Mouse (Mus musculus) layer of hippocampus, adult 9-11 months (tissue): ENCODE measurements at regions not wholly inside any gene's neighbourhood (a gene's known extent, or its start where the extent isn't known, plus 50 kb on each side); places are given as distances from the start of the nearest gene placed in this dataset.
A peak's percentile ranks its signal among the peaks of the same experiment; 100 is the strongest.

ENCODE experiments used
- DNase-seq: peaks from one replicate; pipeline ENCODE4 v3.0.0; 2022

DNA sequence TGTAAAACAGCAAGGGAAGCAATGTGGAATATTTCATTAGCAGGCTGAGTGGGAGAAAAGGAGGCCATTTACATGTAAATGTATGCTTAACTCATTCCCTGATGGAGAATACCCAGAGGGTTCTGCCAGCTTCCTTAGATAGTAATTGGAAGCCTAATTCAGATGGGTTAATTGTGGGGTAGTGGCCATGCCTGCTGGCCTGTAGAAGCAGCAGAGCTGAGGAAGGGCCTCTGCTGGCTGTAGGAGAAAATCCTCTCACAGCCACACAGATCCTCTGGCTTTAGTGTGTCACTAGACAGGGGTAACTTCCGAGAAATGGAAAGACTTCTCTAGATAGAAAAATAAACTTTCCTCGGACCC, 1588.7 kb upstream of the Got2 start:
- no peak for DNase-seq

DNA sequence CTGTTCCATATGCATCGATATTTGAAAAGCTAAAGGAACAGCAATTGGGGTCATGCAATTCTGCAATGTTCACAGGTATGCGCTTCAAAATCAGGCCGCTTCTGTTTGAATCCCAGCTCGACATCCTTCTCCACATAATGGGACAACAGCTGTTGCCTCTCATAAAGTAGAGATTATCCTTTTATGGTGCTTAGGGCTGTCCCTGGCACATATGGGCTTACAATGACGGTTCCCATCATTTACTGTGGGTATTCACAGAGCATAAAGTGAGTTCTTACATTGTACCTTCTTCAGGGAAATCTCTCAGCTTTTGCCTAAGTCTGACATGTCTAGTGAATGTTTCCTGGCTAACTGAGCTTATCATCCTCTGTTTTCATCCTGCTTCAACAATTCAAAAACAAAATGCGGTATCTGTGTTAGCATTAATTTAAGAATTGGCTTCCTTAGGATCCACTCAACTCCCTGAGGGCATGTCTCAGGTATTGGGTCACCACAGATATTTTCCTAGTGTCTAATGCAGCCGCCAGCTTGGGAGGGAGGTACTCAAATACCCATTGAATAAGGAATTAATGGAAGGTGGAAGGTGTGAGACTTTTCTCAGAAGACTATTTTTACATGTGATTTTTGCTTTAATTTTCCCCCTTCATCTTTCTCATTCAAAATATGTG, 1588.2 kb upstream of the Got2 start:
- no peak for DNase-seq

DNA sequence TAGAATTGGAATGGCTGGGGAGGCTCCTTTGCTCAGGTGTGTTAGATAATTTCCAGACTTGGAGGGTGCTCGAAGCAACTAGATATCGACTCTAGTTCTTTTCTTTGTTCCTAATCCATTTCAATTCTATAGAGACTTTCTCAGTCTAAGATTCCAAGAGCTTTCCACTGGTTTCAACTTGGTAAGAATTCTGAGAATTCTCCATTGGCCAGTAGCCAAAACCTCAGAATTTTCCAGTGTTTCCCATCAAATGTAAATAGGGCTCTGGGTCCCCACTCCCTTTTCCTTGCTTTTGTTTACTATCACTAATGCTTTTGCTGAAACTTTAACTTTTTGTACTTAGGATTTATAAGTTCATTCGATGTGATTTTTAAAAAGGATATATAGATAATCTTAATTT, 1585.0 kb upstream of the Got2 start:
- no peak for DNase-seq

DNA sequence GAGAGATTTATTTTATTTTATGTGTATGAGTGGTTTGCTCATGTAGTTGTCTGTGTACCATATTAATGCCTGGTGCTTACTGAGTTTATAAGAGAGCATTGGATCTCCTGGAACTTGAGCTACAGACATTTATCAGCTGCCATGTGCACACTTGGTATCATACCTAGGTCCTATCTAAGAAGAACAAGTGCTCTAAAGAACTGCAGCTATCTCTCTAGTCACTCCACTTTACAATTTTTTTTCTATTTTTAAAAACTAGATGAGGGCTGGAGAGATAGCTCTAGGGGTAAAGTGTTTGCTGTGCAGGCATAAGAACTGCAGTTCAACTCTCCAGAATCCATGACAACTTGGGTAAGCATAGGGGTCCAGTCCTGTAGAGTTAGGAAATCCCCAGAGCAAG, 1573.1 kb upstream of the Got2 start:
- DNase-seq, result no peak

DNA sequence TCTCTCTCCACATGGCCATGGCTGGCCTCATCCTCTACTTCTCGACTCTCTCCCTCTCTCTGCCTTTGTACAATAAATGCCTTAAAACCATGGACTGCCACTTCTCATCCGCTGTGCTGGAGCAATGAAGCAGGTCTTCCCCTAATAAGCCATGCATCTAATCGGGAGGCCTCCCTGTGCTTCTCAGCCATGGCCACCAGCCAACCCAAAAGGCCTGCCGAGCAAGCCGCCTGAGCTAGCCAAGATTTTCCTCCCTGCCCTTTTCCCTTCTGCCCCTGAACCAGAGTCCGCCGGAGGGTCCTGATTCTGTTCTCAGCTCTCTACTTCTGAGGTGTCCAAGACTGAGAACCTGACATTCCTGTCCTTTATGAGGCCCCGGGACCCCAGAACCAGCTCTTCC, 1559.3 kb upstream of the Got2 start:
- DNase-seq, result no peak

DNA sequence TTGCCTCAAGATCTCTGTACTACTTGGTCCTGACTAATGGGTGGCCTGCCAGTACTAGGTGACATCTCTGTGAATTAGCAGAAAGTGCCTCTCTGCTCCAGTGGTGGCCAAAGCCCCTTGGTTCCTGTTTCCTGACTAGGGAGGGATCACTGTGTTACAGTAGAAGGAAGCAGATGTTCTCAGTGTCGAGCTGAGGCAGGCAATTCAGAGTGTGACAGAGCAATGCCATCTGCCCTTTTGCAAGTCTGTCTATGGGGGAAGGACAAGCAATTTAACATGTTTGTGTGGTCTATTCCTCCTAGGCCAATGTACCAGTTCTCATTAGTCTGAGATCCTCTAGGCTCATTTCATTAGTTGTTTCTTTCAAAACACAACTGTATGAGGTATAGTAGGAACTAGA, 1553.1 kb upstream of the Got2 start:
- DNase-seq, result no peak

DNA sequence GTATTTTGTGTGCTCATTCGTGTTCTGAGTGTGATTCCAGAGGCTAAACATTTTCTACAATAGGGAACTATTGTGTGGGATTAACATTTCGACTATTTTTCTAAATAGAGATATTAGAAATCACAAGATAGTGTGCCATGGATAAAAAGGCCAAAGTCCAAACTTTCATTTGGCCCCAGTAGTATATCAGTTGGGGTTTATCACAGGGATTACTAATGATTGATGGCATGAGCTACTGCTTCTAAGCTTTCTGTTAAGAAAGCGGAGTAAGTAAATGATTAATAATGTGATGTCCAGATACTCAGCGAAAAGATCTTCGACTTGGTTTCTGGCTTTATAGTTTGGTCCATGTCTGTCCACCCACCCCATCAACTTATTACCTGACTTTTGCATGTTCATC, 1545.2 kb upstream of the Got2 start:
- no peak for DNase-seq

DNA sequence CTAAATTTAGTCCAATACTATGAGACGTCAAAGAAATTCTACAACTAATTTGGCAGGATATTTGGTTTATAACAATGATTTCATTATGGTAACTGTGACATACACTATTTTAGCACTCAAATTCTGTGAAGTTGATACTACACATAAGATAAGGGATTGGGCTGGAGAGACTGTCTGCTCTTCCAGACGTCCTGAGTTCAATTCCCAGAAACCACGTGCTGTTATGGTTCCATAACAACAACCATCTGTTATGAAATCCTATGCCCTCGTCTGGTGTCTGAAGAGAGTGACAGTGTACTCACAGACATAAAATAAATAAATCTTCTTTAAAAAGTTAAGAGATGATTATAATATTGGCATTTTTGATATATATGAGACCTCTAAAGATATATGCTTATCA, 1543.1 kb upstream of the Got2 start:
- DNase-seq, result no peak

DNA sequence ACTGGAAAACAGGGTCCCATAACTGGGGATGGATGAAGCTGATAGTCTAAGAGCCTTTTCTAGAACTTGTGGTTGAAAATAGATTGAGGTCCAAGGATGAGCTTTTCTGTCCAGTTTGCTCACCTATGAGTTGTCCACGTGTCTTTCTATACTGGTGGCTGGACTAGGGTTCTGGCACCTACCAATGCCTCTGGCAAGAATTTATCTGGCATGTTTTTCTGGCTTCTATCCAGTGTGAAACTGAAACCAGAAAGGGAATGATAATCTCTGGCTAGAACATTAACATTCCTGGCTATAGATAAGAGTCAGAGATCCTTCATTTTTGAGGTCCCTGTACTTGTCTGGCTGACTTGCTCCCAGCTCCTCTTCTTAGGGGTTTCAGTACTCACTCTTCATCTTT, 1534.0 kb upstream of the Got2 start:
- DNase-seq, result no peak

DNA sequence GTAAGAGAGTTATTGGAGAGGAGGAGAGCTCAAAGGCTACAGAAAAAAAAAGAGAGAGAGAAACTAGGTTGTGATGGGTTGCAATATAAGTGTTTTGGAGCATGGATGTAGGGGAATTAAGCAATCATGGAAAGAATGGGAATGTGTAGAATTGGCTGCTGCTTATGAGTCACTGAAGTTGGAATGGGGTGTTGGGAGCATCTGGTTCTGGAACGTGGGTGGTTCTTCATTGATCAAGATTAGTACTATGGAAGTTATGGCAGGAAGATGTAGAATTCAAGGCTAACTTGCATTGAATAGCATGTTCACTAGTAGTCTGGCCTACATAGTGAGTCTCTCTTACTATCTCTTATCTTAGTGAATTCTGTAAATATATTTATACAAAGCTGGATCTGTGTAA, 1526.4 kb upstream of the Got2 start:
- peak; percentile 11 for DNase-seq

DNA sequence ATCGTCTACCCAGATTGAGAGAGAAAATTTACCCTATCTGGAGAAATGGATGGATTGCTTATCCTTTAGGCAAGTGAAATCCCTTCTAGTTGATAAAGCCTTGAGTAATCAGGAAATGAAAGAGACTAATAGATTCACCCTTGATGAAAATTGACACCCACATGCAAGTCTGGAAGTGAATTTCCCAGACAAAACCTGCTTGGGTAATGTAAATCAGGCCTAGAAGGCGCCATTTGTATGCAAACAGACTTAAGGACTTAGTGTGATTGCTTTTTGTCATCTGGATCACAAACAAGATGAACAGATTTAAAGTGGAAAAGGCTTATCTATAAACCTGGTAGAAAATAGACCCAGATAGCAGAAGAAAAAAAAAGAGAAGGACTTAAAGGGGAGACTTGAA, 1515.0 kb upstream of the Got2 start:
- DNase-seq, result no peak

DNA sequence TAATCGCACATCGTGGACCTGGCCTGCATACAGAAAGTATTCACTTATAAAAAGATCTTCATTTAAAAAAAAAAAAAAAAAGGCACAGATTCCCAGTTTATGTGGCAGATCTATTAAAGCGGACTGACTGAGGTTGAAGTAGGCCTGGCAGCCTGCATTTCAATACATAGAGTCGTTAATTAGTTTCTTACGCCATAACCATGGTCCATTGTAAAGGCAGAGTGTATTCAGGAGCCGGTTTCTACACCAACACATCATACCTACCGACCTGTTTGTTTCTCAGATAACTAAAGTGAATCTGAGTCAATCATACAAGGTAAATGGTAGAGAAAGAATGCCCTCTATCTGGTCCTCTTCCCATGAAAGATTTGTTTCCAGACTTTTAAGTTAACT, 1509.0 kb upstream of the Got2 start:
- no peak for DNase-seq

DNA sequence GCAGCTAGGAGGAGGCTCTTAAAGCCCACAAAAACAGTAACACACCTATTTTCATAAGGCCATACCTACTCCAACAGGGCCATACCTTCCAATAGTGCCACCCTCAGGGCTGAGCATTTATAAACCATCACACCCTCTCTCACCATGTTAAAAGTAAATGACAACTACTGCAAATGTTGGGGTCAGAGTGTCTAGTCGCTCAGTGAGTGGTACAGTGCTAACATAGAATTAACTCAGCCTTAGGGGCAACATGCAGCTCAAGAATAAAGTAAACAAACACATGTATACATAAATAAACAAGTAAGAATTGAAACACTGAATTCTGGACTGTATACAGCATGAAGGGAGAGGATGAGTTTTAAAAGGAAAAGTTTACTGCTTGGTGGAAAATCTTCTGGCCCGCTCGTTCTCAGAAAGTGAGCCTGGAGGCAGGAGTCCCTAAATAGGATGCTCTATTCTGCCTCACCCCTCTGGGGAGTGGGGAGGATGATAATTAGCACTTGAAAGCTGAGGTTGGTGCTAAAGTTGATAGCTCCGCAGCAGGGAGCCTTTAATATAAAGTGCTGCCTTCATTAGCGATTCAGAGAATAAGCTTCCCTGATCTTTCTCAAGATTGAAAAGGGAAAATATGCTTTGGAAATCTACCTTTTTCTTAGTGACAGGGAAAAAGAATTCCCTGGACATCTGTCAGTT, 1508.4 kb upstream of the Got2 start:
- DNase-seq, result no peak

DNA sequence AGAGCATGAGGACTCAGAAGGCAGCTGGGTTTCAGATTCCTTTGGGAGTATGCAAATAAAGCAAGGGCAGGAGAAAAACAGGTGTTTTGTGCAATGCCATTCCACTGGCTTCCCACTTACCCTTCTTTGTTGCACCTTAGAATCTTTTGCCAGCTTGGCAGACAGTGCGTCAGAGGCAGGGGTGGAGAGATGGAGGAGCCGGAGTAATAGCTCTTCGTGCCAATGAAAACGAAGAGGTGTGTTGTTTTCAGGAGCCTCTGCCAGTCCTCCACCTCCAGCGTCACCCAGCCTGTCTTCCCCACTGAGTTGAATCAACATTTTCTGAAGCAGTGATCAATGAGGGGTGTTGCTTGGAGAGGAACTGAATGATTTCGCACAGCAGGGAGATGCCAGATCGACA, 1501.3 kb upstream of the Got2 start:
- peak; percentile 40 for DNase-seq

DNA sequence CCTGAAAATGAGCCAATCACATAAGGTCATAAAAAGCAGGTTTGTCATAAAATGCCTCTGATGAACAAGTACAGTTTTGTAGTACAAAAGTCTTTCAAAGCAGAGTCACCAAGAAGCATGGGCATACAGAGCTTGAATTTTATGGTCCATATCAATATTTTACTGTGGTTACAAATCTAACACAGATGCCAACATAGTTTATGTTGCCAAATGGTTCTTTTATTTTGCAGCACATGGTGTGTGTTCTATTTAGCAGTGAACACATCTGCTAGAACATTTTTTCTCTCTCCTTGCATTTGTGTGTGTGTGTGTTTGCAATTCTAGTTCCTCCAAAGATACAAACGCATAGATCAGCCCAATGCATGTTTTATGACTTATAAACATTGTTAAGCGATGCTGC, 1500.8 kb upstream of the Got2 start:
- DNase-seq, result peak; percentile 28

DNA sequence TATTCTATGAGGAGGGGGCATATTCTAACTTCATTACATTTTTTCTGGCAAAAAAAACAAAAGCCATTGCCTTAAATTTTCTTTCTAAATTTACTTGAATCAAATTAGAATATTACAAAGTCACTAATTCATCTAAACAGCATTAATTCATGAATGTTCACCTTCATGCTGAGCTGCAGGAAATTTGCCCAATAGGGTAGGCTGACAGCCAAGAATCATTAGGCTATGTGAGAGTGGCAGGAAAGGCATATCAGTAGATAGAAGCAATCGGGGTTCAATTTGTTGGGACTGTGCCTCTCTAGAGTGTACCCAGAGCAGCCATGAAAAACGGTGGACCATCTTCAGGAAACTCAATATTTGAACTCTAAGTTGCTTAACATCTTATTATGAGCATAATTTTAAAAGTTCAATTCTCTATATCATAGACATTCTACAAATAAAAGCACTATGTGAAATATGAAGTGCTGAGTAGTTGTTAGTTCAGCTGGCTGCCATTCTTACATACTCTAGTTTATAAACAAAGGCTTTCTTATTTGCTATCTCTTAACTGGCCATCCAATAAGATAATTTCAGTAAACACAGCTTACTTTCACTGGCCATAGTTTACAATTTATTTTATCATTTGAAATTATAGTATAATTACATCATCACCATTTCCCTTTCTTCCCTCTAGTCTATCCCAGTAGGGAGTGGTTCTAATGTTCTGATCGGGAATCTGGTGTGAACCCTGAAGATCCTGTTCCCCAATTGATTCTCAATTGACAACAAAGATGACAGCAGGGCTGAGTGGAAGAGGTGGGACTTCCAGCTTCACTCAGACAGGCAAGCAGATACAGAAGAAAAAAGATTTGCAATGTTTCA, 1486.8 kb upstream of the Got2 start:
- DNase-seq, result no peak

DNA sequence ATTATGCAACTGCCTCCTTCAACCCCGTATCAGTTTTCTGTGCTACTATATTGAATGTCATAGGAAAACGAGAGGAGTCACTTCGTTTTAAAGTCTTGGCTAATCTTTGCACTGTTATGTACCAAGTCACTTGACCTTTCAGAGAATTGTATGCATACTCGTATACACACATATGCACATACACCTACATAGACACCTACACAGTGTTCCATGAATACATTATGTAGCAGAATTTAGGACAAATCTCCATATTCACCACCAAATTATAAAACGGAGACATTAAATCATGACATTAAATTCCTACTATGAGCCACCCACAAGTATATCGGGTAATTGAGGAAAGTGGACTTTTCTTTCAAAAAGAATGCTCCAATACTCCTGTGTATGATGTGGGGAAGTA, 1458.3 kb upstream of the Got2 start:
- peak; percentile 14 for DNase-seq

DNA sequence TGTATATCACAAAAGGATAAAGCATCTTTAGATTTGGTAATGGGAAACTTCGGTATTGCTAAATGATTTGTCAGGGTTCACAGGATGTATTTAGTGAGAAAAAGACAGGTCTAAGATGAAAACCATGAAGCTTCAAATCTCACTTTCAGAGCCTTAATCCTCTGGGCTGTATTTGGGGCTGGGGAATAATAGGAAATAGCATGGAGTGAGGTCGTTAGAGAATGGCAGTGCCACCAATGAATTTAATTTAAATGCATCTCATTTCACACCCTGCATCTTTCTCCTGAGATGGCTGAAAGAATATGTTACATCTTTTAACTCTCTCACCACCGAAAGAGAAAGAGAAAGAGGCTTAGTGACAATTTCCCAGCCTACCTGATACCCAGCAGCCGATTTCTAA, 1427.2 kb upstream of the Got2 start:
- no peak for DNase-seq

DNA sequence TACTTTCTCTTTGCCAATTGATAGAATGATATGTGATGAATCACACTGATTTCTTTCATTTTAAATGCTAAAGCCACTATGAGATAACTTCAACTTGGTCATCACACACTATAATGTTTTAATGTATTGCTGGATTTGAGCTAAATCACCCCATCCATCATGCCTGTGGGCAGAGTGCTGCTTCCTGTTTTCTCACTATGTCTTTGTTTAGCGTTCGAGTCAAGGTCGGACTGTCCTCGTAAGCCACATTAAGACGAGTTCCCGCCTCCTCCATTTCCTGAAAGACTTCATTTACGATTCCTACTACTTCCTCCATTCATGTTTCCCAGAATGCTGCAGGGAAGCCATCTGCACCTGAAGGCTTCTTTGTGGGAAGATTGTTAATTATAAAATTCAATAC, 1420.0 kb upstream of the Got2 start:
- DNase-seq, result no peak

DNA sequence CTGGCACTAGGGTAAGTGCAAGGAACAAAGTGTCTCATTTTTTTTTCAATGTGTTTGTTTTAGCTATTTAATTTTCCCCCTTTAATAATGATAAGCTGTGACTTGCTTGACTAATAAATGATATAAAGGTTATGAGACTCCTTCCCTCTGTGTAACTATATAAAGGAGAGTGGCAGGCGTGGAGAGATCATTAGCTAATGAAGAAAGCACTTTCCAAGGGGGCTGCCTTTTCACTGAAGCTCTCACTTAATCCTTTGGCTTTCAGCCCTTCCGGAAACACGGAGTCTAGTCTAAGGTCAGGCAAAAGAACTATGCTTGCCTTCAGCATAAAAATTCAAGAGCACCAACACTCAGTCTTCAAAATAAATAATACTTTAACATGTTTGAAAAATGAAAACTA, 1382.2 kb upstream of the Got2 start:
- no peak for DNase-seq

DNA sequence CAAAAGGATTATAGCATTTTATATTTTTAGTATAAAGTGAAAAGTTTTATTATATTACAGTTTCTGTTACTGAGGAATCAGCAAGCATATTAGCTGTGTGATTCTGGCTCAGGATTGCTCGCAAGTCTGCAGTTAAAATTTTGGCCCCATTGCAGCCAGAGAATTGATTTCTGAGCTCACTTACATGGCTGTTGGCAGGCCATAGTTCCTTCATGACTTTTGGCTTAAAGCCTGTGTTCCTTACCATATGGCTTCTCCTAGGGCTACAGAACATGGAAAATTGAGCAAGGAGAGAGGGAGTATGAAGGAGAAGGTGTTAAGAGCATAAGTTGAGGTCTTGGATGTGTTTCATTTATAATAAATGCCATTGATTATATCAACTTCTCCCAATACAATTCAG, 1372.6 kb upstream of the Got2 start:
- DNase-seq, result no peak

DNA sequence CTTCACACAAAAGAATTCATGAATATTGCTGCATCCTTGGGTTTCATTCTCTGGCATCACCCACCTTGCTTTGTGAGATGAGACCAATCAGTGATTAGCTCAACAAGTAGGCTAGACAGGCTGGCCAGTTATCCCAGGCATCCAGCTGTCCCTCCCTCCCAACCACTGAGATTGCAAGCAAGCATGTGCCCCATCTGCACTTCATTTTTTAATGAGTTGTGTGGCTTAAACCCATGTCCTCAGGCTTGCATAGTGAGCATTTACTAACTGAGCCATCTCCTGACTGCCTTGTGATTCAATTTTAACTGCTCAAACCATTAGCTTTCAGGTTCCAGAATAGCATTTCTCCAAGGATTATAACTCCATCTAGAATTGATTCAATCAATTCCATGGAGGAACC, 1365.8 kb upstream of the Got2 start:
- DNase-seq, result no peak

DNA sequence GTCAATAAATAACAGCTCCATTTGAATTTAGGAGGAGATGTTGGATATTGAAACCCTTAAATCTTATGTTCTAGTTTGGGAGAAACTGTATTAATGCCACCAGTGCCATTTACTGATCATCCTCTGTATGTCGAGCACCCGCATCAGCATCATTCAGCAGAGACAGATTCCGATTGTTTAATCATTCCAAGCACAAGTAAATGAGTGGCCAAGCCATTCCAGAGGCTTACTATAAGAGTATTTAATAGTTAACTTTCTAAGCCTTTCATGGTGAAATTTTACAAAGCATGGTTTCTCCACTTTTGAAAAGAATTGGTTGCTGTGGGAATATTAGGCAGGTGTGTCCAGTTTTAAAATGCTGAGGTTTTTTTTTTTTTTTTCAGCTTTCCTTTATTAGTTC, 1363.9 kb upstream of the Got2 start:
- DNase-seq, result no peak

DNA sequence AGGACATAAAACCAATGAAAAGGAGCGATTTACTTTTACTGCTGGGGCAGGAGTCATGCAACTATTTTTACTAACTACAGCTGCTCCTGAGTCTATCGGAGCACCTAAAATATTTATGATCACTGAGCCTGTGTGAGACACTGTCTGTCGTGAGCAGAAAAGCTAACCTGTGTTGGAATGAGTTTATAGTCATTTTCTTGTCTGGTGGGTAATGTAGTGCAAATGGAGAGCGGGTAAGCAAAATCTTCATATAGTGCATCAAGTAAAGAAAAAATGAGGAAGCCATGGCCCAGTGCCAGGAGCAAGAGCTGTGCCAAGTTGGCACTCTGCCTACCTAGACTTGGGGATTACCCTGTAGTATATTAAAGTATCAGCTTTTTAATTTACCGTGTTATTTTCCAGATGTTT, 1363.1 kb upstream of the Got2 start:
- no peak for DNase-seq
